Mouse (Mus musculus) granulocyte monocyte progenitor cell, adult 5-6 weeks (primary cell): Measurements from ENCODE around the gene Gm32802. TPM values are rescaled to one million over a fixed set of nuclear protein-coding genes. Genes with fewer than 3 reads are reported as not detected.
"Not testable (repeated sequence)": the region's sequence is repeated elsewhere in the genome, so short reads cannot be mapped to it uniquely, and the experiment has no call there.

Experiments used
- ATAC-seq: replicated peaks from 2 replicates; pipeline ENCODE4 v1.8.0; 2016; ENCODE audit warnings: mild to moderate bottlenecking, moderate TSS enrichment, inconsistent platforms; ENCODE audit not compliant: poor library complexity, severe bottlenecking
- total RNA-seq, 2 experiments: library from RNA; stranded (forward) in 1 of 2; stranded (reverse) in 1 of 2; fragments of 200-712, 200-1000 nt in 1 of 2; fragments of >200 nt in 1 of 2; fragmentation: Nextera tagmentation in 1 of 2; gene quantifications; 2 replicates each; pipeline ENCODE4 v1.2.3; 2014 to 2017

The Gm32802 gene
- total RNA-seq (2014; fragmentation: Nextera tagmentation): not detected in 2 replicates
- total RNA-seq (2017): 0.09 and 0.31 TPM in 2 replicates

DNA sequence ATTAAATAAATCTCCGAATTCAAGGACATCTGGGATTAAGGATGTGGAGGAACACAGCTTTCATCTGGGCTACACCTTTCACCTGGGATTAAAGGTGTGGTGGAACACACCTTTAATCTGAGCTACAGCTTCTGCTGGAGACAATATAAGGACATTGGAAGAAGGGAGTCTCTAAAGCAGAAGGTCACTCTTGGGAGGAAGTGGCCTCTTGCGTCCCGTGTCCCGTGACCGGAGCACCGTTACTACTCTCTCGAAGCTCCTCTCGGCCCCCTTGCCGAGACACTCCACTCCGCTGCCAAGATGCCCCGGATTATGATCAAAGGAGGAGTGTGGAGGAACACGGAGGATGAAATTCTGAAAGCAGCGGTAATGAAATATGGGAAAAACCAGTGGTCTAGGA, at the start of gene Gm32802:
Gm32802 (plus strand) TSS at position 301 of the 400 bp plus-strand sequence.
- not testable (repeated sequence) for ATAC-seq

DNA sequence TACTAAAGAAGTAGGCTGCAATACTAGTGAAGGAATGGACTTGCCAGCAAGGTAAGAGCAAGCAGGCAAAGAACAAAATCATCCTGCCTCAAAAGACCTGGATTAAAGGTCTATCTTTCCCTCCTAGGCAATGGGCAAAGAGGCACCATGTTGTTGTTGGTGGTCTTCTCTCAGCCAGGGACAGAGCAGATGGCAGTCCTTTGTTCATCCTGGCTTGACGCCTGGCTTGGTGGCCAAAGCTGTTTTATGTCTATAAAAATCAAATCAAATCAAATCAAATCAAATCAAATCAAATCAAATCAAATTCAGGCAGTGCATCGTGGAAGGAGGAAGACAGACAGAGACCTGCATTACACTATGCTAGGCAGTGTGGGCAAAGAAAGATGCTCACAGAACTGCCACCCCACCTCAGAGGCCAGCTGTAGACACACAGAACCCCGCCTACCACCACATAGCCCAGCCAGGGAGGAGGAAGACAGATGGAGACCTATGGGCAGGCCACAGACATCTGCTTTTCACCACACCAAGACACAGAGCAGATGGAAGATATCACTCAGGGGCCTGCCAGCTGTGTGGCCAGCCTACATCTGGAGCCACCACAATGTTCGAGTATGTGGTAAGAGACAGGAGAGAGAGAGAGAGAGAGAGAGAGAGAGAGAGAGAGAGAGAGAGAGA, 42.6 kb upstream of the Gm32802 start:
- ATAC-seq: peak; percentile 27; the same call in 1 of the 2 replicates

DNA sequence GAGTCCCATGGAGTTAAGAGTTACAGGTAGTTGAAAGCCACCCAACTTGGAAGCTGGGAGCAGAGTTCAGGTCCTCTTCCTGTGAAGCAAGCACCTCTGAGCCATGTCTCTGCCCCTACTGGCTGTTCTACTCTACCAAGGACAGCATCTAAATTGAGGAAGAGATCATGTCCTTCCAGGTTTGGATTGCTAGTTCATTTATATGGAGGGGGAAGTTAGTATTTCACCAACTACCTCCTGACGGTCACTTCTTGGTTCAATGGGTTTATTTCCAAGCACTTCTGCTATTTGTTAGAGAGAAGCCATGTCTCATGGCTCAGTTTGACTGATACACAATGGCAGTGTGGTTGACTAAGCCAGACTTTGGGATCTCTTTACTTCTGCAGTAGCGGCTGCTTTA, 30.9 kb upstream of the Gm32802 start:
- ATAC-seq: peak; percentile 84

DNA sequence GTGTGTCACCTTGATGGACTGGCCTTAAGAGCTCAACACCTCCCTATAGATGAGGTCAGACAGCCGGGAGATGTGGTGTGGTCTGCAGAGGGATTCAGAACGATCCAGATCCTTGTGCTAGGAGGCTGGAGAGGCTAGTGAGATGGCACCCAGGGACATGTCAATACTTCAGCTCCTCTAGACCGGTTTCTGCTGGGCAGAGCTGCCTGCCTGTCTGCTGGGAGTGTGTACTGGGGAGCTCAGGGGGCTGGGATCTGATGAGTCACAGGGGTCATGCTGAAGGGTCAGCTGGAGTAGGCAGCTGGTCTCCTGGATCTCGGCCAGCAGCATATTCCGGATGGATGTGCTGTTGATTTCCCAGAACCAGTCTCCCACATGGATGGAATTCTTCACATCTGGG, 25.9 kb upstream of the Gm32802 start:
- ATAC-seq: not testable (repeated sequence)

DNA sequence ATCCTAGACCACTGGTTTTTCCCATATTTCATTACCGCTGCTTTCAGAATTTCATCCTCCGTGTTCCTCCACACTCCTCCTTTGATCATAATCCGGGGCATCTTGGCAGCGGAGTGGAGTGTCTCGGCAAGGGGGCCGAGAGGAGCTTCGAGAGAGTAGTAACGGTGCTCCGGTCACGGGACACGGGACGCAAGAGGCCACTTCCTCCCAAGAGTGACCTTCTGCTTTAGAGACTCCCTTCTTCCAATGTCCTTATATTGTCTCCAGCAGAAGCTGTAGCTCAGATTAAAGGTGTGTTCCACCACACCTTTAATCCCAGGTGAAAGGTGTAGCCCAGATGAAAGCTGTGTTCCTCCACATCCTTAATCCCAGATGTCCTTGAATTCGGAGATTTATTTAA, 17.8 kb upstream of the Gm32802 start, which contains the start of gene Gm32717:
Gm32717 (minus strand) TSS at position 101 of the 400 bp plus-strand sequence.
- ATAC-seq: not testable (repeated sequence)

DNA sequence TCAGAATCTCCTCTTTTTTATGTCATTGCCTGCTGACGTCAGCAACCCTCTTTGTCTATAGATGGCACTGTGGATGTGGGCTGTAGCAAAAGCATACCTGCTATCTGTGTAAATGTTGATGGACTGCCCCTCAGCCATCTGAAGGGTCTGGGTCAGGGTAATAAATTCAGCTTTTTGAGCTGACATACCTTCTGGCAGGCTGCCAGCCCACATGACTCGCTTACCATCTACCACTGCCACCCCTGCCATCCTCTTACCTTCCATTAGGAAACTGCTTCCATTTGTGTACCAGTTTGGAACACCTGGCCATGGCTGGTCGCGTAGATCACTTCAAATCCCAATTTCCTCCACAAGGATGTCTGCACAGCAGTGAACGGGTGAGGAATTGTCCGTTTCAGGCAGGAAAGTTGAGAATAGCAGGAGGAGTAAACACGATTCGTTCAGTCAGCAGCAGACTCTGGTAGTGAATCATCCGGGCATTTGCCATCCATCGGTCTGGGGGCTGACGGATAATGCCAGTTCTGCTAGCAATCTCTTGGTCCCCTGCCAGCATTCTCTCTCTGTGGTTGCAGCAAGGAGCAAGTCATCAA, 9.4 kb upstream of the Gm32802 start:
- not testable (repeated sequence) for ATAC-seq

DNA sequence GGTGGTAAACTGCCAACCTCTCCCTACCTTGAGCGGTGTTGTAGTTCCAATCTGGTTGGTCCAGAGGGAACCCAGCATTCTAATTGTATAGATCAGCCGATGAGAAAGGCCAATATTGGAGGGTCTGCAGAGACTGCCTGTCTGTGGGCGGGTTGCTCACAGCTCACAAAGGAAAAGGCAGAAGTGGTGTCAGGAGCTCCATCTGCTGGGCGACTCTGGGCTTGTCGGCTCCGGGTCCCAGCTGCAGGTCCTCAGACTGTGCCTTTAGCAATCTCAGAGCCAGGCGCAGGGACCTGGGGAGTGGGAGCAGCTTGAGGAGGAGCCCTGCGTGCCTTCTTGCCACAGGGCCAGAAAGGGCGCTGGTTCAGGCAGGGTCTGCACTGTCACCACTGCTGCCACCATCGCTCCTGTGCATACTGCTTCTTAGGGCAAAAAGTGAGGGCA, 7.6 kb upstream of the Gm32802 start:
- no peak for ATAC-seq

DNA sequence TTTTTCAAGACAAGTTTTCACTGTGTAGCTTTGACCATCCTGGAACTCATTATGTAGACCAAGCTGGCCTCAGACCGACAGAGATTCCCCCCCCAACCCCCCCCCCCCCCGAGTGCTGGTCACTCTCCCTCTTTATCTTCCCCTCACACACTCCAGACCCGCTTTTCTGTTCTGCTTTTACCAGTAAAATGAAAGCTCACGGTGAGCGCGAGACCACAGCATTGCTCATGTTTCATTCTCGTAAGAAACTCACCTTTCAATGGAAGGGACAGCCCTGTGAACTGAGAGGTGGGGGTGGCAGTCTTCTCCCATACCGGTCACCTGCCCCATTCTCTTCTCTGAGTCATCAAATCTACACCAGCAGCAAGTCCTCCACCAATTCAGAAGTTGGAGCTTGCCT, 10.3 kb downstream of the Gm32802 start:
- peak; percentile 40 for ATAC-seq

DNA sequence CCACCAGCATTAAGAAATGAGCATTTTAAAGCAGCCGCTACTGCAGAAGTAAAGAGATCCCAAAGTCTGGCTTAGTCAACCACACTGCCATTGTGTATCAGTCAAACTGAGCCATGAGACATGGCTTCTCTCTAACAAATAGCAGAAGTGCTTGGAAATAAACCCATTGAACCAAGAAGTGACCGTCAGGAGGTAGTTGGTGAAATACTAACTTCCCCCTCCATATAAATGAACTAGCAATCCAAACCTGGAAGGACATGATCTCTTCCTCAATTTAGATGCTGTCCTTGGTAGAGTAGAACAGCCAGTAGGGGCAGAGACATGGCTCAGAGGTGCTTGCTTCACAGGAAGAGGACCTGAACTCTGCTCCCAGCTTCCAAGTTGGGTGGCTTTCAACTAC, 12.9 kb downstream of the Gm32802 start:
- ATAC-seq: peak; percentile 85

DNA sequence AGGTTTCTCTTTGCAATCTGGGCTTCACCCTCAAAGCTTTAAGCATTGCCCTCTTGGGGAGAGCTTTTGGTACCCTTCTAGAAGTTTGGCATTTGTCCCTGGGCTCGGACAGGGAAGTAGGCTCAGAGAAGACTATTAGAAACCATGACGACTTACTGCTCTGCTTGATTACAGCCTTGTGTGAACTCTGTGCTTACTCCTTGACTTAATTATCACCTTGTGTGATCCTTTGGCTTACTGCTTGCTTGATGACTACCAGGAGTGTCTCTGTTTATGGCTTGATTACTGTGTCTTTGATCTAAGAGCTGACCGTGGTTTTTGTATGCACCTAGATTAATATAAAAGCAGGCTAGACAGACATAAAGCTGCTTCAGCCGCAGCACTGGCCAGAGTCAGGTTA, 19.6 kb downstream of the Gm32802 start:
- not testable (repeated sequence) for ATAC-seq

DNA sequence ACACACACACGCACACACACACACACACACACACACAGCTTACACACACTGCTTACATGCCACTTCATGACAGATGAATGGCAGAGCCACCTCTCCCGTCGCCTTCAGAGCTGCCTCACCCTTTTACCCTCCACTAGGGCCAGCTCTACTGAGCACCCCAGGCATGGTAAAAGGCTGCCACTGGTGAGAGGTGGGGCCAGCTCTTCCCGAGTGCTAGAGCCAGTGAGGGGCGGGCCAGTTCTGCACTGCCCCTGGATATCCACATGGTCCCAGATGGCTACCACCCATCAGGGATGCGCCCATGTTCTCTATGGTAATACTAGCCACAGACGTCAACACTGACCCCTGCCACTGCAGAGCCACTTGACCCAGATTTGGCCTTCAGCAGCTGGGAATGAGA, 24.1 kb downstream of the Gm32802 start:
- ATAC-seq: not testable (repeated sequence)

DNA sequence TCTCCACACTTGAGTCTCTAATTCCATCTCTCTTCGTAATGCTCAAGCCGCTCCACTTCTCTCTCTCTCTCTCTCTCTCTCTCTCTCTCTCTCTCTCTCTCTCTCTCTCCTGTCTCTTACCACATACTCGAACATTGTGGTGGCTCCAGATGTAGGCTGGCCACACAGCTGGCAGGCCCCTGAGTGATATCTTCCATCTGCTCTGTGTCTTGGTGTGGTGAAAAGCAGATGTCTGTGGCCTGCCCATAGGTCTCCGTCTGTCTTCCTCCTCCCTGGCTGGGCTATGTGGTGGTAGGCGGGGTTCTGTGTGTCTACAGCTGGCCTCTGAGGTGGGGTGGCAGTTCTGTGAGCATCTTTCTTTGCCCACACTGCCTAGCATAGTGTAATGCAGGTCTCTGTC, 24.5 kb downstream of the Gm32802 start:
- ATAC-seq: peak; percentile 33

DNA sequence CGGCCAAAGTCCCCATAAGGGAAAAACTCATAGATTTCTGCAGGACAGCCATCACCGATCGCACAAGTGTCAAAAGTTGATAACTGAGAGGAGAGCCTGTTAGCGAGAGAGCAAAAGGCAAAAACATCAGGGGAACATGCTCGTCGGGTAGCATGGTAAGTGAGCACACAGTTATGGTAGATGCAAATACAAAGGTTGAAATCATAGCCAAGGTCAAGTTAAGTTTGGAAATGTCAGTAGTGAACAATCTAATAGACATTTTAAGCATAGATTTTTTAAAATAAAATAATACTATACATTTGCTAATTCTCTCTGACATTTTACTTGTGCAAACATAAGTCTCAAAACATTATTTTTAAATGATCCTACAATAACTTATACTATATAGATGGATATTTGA, 36.5 kb downstream of the Gm32802 start, which contains the start of gene Iltifb:
Iltifb (minus strand) TSS at position 101 of the 400 bp plus-strand sequence.
- no peak for ATAC-seq

DNA sequence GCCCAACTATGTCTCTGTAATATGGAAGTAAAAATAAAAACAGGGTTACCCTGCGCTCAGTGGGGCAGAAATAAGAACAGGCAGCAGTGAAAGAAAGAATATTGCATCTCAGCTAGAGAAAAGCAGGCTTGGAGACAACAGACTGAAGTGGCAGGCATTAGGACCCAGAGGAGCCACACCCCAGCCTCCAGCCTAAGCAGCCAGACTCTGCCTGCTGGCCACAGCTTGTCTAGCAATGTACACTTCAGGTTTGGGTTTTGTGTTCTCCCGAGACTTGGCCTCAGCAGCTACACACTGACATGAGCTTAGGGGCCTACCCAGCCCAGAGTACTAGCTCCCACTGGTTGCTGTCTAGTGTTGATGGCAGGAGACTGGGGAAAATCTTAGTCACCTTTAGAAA, 43.6 kb downstream of the Gm32802 start:
- ATAC-seq: 0 out of 2 replicates have a peak, but pooled peaks have one; percentile 33

Other genes starting within 250 kb of the Gm32802 start
- 11.8 and 13.8 TPM in 2 replicates for gene Mdm1, start 116.9 kb upstream of the Gm32802 start, total RNA-seq (2014; fragmentation: Nextera tagmentation)
- 33.8 and 47.5 TPM in 2 replicates for gene Mdm1, start 116.9 kb upstream of the Gm32802 start, total RNA-seq (2017)
- gene Il22, start 53.7 kb upstream of the Gm32802 start, total RNA-seq (2014; fragmentation: Nextera tagmentation): not detected in 2 replicates
- not detected in 2 replicates for gene Il22, start 53.7 kb upstream of the Gm32802 start, total RNA-seq (2017)
- gene Gm32717, start 17.9 kb upstream of the Gm32802 start, total RNA-seq (2014; fragmentation: Nextera tagmentation): not detected in 2 replicates
- 0.09 and 0.31 TPM in 2 replicates for gene Gm32717, start 17.9 kb upstream of the Gm32802 start, total RNA-seq (2017)
- gene Iltifb, start 36.4 kb downstream of the Gm32802 start, total RNA-seq (2014; fragmentation: Nextera tagmentation): not detected in 2 replicates
- gene Iltifb, start 36.4 kb downstream of the Gm32802 start, total RNA-seq (2017): not detected in 2 replicates
- not detected in 2 replicates for gene Gm9040, start 68.3 kb downstream of the Gm32802 start, total RNA-seq (2014; fragmentation: Nextera tagmentation)
- not detected in 2 replicates for gene Gm9040, start 68.3 kb downstream of the Gm32802 start, total RNA-seq (2017)
- gene Gm9044, start 73.7 kb downstream of the Gm32802 start, total RNA-seq (2014; fragmentation: Nextera tagmentation): not detected in 2 replicates
- gene Gm9044, start 73.7 kb downstream of the Gm32802 start, total RNA-seq (2017): not detected in 2 replicates
- not detected in 2 replicates for gene Gm9045, start 79.1 kb downstream of the Gm32802 start, total RNA-seq (2014; fragmentation: Nextera tagmentation)
- gene Gm9045, start 79.1 kb downstream of the Gm32802 start, total RNA-seq (2017): 0.17 TPM in 1 of 2 replicates, not detected in the other
- not detected in 2 replicates for gene Gm9046, start 84.6 kb downstream of the Gm32802 start, total RNA-seq (2014; fragmentation: Nextera tagmentation)
- gene Gm9046, start 84.6 kb downstream of the Gm32802 start, total RNA-seq (2017): not detected in 2 replicates
- gene Gm9048, start 90.0 kb downstream of the Gm32802 start, total RNA-seq (2014; fragmentation: Nextera tagmentation): not detected in 2 replicates
- gene Gm9048, start 90.0 kb downstream of the Gm32802 start, total RNA-seq (2017): not detected in 2 replicates
- not detected in 2 replicates for gene Gm9049, start 95.4 kb downstream of the Gm32802 start, total RNA-seq (2014; fragmentation: Nextera tagmentation)
- 0.17 TPM in 1 of 2 replicates, not detected in the other for gene Gm9049, start 95.4 kb downstream of the Gm32802 start, total RNA-seq (2017)
- gene Ifng, start 182.4 kb downstream of the Gm32802 start, total RNA-seq (2014; fragmentation: Nextera tagmentation): not detected in 2 replicates
- gene Ifng, start 182.4 kb downstream of the Gm32802 start, total RNA-seq (2017): not detected in 2 replicates